Mouse (Mus musculus) left cerebral cortex, postnatal 25 days (tissue): ENCODE data around the gene Tsc22d1. TPM values are rescaled to one million over a fixed set of nuclear protein-coding genes. Genes with fewer than 3 reads are reported as not detected.

Experiments
- DNase-seq, 2 experiments: peaks; one replicate each; pipeline ENCODE4 v3.0.0; 2022; ENCODE audit warnings: low spot score in 2 of 2, mixed read lengths in 1 of 2
- intact Hi-C: fragments of 180-260 bp; cut with DNase I; formaldehyde crosslinking; loops from one replicate; pipeline ENCODE4 v1.15.1; 2025
- total RNA-seq, 2 experiments: library from RNA; stranded (reverse); gene quantifications; 2 replicates each; pipeline ENCODE4 v1.2.3; 2021

The Tsc22d1 gene
- total RNA-seq, 2 experiments from 2014 or later, result 565 to 602 TPM

DNA sequence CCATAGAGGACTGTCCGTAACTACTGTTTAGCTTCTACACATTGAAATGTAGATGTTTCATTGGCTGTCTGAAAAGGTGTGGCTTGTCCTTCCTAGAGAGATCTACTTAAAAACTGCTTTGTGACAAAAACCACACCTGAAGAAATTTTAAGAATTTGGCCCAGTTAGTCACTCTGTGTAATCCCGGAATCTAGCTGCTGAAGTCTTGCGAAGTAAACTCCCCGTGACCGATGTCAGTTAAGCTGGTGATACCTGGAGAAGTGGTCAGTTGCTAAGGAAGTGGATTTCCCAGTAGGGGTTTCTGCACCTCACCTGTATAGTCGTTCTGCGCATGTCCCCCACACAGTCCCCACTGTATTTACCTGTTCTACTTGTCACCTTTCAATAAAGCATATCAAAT lies 92.6 kb downstream of the Tsc22d1 start:
- intact Hi-C loops, result loop anchor here (5.0 kb wide), 3 partner anchors 105 to 270 kb away; no protein-coding TSS in a partner anchor

DNA sequence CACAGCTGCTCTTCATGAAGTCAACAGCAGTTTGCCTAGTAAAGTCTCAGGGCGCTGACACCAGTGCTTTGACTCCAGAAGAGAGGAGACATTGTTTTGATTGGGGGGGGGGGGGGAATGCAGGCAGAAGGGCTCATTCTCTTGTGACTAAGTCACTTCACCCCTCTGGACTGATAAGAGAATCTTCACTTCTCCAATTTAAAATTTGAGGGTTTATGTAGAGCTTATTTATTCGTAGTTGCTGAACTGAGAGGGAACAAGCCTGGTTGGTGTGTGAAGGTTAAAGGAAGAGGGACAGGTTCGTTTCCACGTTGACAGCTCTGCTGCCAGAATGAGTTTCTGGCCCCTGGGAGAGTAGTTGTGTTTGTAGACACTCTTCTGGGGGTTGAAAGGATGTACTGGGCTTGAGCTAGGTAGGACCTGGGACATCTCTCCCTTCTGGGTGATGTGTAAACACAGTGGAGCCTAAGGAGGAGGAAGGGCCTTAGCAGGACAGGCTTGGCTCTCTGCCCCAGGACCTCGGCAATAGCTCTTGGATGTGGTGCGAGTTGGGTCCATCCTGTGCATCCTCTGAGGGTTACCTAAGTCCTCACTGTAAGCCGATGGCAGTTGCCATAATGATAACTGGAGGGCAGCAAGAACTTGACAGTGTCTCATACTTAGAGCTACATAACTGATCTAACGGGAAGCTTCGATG lies 93.2 kb downstream of the Tsc22d1 start:
- intact Hi-C loops, result loop anchor here (5.0 kb wide), 3 partner anchors 104 to 269 kb away; no protein-coding TSS in a partner anchor
- DNase-seq, result no peak

More for the DNA sequence above, 92.6 kb downstream of the Tsc22d1 start:
- DNase-seq, result no peak

DNA sequence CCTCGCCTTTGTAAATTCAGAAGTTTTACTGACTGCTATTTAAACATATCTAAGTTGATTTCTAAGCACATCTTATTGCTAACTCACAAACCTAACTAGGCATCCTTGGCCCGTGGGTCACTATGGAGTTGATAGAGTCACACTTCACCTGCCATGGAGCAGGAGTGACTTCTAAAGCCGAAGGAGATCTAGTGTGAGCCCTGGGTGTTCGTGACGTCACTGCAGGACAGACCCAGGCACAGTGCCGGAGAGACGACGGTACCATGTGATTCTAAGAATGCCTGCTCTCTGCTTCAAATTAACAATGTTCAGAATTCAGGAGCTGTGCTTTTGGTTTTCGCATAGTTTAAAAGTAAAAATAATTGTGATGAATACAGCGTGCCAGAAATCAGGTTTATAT lies 93.9 kb downstream of the Tsc22d1 start:
- DNase-seq, result peak in 1 of 2 experiments; percentile 55
- intact Hi-C loops, result loop anchor here (5.0 kb wide), 3 partner anchors 104 to 269 kb away; no protein-coding TSS in a partner anchor

DNA sequence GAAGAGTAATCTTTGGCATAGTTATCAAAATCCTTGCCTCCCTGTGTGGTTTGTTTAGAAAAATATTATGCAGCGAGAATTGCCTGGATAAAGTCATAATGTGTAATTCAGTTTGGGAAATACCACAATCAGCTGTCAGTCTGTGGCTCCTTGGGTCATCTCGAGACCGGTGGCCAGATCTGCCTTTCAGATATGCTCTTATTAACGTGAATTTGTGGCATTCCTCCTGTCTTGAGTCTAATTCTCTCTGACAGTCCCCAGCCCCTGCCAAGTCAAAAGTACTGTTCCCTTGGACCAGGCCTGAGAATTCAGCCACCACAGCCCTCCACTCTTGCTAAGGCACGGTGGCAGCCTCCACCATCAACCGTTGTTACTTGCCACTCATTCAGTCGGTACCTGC lies 97.2 kb downstream of the Tsc22d1 start:
- DNase-seq, result no peak
- intact Hi-C loops, result no loop called here

DNA sequence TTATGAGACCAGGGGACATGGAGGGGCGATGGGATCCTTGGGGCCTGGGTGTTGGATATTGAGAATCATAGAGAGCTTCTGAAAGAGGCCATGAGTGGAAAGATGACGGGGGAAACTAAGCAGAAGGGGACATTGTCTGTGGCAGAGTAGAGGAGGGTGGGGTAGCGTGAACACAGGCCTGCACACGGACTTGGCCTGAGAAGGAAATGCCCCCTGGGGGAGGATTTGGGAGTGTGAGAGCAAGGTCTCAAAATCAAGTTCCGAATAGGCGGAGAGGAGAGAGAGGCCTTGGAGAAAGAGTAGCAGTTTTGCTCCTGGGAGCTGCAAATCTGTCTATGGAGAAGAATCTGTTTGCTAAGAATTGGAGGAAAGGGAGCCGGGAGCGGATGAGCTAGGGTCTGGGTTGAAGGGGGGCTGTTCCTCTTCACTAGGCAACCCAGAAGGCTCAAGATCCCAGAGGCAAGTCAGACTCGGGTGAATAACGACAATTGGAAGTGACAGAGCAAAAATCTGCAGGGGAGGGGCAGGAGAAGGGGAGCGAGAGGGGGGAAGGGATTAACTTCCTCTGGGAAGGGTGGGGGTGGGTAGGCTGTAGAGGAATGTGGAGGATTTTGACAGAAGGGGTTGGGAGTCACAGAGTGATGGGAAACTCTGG lies 98.8 kb downstream of the Tsc22d1 start:
- intact Hi-C loops, result no loop called here
- no peak for DNase-seq

DNA sequence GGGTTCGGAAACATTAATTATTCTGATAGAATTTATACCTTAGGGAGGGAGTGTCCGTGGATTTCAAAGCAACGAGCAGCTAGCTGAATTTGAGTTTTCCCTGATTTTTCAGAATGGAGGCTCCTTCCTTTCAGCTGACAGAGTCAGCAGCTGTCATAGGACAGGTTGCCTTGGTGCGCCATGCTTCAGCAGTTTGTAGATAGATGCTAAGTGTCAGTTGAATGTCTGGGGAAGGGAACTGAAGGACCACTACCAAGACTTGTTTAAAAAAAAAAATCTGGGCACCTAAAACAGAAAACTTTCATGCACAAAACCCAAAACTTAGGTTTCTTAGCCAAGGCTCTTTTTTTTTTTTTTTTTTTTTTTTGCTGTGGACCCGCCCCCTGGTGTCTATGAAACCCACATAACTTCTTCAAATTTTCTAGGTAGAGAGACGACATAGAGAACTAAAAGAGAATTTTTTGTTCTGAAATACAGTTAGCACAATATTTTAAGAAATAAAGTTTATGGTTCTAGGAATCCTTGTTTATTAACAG lies 99.4 kb downstream of the Tsc22d1 start:
- intact Hi-C loops, result no loop called here
- DNase-seq, result no peak

DNA sequence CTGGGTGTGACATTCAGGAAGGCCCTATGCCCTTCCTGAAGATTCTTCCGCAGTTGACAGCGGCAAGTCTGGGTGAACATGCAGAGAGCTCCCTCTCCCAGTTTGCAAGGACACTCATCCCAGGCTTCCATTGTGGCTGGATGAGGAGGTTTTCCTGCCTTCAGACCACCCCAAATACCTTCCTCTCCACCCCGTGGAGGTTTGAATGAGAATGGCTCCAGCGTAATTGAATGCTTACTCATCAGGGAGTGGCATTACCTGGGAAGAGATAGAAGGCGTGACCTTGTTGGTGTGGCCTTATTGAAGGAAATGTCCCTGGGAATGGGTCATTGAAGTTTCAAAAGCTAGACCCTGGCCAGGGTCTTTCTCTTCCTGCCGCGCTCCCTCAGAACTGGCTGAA lies 100.9 kb downstream of the Tsc22d1 start:
- intact Hi-C loops, result no loop called here
- no peak for DNase-seq

DNA sequence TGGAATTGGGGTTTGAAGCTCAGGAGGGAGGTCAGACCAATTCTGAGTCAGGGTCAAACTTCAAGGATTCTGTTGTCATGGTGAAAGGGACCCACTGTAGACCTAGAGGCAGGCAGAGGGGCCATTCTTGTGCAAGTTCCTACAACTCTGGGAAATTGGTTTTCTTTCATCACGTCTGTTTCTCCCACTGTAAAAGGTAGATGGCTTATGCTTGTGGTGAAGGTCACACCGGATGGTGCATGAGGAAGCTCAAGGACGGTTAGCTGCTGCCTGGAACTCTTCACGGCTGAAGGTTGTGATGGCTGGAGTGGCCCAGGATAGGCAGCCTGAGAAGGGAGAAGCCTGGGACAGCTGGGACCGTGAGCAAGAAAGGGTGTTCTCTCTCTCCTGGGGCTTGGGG lies 103.5 kb downstream of the Tsc22d1 start:
- intact Hi-C loops, result no loop called here
- DNase-seq, result no peak

DNA sequence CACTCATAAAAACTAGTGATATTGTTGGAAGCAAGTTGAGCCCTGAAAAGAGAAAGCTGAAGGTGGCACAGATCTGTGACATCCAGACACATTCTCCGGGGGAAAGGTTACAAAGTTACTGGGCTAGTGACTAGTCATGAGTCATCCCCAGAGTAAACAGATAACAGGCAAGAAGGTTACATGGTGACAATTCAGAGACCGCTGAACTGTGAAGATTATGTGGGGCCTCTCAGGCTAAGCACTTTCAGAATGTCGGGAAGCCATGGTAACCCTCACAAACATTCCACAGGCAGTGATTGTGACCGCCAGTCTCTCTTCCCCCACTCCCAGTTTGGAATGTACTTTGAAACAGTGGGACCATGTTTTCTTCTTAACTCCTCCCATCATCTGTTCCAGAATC lies 105.8 kb downstream of the Tsc22d1 start:
- no peak for DNase-seq
- intact Hi-C loops, result no loop called here

DNA sequence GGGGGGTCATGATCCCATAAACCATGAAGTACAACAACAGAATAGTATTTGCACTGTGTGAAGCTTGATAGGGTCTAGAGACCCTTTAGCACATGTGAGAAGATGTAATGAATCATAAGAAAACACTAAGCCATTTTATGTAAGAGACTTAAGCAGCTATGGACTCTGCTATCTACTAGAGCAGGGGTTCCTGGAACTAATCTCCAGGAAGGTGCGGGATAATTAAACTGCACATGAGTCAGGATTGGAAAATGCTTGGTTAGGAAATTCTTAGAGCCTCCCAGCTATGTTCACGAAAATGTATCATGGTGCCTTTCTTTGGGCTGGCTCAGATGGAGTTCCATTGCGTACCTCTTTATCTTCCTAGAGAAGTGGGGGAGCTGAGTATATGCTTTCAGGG lies 106.5 kb downstream of the Tsc22d1 start:
- no peak for DNase-seq
- intact Hi-C loops, result no loop called here

DNA sequence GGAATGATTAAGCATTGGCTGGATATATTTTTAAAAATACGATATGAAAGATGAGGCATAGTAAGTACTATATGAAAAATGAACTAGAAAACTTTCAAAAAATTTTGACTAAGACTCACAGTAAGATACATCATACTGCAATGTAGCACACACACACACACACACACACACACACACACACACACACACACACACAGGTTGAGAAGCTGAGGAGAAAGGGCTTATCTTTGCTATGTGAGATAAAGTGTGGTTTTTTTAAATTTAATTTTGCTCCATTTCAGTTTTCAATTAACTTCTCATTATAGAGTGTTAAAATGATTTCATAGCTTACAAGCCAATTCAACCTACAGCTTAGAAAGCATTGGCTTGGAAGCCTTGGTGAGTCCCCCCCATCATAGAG lies 108.6 kb downstream of the Tsc22d1 start:
- intact Hi-C loops, result no loop called here

DNA sequence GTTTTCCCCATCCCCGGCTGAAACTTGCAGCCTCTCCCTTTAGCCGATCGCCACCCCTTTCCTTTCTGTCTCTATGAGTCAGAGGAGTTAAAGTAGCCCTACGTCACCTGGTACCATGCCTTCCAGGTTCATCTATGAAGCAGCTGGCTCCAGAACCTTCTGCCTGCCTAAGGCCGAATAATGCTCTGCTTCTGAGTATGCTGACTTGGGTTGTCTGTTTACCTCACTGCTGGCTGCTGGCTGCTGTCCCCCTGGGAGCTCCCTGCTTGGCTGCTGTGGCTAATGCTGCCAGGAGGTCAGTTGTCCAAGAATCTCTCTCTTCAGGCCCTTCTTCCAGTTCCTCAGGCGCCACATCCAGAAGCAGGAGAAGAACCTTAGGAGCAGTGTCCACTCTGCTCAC lies 111.7 kb downstream of the Tsc22d1 start:
- intact Hi-C loops, result no loop called here
- no peak for DNase-seq

More for the DNA sequence above, 108.6 kb downstream of the Tsc22d1 start:
- no peak for DNase-seq

DNA sequence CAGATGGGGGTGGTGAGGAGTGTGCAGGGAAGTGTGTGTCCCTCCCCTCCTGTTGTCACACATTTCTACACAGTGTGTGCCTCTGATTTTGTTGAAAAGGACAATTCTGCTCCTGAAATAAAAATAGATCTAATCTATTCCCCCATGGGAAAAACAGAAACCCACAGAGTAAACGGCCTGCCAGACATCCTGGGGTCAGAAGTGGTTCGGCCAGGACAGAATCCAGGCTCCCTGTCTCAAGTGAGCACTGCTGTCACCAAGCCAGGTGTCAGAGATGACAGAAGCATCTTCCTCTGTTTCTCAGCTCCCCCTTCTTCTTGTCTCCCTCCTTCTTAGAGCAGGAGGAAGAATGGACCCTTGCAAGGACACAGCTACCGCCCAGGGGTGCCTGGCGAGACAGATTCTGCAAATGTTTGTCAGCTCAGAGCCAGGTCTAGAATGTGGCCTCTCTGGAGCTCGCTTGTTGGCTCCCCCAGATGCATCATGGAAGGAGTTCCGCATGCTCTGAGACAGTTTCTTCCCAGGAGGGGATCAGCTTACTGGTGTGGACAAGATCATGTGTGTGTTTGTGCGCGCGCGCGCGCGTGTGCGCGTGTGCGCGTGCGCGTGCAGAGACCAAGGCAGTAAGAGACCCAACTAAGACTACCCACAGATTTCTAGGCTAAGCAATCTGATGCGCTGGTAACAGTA lies 112.4 kb downstream of the Tsc22d1 start:
- intact Hi-C loops, result no loop called here
- no peak for DNase-seq

DNA sequence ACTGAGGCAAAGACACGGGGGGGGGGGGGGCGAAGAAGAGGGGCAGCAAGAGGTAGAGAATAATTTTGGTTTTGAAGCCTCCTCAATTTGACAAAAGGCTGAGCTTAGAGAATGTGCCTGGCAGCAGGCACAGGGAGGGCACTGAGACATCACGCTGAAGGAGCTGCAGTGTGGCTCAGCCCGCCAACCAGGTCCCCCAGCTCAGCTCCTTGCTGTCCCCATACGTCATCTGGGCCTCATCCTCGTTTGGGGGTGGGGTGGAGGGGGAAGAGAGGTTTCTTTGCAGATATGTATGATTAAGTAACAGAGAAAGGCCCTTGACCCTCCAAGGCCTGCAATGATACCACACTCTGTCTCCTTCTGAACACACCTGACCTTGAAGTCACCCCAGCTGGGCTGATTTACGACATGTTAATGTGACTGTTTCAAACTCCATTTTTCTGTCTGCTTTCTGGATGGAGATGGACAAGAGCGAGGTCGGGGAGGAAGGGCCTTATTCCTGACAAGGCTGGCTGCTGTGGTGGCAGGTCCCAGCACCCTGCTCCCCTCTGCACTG lies 113.1 kb downstream of the Tsc22d1 start:
- intact Hi-C loops, result no loop called here
- DNase-seq, result no peak

DNA sequence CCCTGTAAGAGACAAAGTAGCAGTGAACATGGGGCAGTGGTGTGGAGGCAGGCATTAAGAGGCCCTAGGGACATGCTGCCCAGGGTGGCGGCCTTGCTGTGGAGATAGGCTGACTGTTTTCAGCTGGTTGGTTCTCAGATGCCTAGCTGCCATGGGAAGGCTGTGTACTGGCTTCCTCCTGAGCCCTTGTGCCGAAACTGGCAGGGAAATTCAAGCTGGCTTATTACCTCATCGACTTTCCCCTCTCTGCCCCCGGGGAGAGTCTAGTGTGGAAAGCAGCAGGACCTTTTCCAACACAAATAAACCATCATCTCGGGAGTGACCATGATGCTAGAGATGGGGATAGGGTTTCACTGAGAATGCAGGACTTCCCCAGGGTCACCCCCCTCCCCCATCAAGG lies 113.9 kb downstream of the Tsc22d1 start:
- no peak for DNase-seq
- intact Hi-C loops, result no loop called here

DNA sequence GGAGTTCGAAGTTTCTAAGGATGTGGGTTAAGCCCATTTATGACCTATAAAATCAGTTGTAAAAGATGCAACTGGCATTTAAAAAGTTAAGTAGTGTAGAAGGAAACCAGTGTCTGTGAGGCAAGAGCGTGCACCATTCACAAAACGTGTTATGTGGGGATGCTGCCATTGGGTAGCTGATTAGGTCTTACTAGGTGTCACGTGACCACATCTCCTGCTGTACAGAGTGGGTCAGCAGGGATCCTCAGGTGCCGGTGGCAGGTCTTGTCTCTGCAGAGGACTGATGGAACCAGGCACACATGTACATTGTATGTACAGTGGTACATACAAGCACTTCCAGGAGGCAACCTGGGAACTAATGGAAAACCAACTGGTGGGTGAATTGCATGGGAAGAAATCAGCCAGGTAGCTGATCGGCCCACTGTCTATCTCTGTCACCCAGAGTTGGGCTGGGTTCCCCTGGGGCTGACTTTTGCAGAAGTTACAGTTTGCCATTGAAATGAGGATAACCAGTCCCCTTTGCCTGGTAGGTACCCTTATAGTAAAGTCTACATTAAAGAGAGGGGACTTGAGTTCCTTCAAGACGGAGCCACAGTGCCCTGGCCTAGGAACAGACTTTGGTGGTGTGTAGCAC lies 116.4 kb downstream of the Tsc22d1 start:
- intact Hi-C loops, result no loop called here

DNA sequence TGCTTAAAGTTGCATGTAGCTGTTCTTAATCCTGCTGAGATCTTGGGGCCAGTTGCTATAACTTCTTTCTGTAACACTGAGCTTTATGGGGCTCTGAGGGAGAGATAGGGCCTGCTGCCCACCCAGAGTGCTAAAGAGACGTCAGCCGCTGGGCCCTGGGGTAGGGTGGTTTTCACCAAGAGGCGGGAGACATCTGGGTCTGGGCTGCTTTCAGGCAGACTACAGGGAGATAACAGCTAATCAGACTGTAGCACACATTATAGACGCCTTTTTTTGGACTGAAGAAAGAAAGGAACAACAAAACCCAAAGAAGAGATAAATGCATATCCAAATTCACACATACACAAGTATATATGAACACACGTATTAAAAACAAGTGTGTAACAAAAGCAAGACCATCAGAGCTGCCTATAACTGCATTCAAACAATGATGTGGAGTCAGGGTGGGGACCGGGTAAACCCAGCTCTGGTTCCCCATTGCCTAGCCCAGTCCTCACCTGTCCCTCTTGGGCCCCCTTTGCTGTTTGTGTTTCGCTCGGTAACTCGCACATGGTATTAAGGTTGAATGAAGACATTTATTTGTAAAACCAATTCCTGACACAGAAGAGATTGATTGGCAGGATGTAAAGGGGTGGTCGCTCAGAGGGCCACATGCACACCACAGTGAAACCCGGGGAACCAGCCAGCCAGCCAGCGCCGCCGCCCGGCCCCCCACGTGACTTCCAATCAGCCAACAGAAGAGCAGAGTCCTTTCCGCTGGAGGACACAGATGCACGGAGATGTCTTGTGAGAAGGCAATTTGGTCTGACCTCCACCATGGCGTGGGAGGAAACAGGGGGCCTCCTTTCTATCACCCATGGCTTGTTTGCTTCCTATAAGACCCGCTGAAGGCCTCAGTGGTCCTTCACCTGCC lies 117.8 kb downstream of the Tsc22d1 start:
- no peak for DNase-seq

More for the DNA sequence above, 116.4 kb downstream of the Tsc22d1 start:
- DNase-seq, result no peak

DNA sequence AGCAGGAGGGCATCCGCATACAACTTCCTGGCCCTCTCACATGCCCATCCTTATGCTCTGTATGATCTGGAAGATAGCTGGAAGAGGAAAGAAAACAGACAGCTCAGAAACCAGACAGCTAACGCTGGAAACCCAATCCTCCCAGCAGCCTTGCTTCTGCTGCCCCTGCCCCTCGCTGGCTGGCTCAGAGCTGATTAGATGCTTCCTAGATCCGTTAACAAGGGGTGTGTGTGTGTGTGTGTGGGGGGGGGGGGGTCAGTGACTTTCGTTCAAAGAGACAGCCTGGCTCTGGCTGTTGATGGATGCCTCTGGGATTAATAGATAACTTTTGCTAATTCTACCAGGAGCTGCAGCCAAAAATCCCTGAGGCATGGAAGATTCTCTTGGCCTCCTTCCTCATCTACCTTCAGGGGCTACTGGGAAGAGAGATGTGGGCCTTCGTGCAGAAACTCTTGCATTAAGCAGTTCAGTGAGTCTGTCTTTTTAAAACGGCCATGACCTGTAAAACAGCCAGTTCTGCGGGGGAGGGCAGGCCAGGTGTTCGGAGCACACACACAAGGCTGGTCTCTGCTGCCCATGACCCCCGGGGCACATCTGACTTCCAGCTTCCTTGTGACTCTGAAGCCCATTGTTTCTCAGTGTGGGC lies 118.5 kb downstream of the Tsc22d1 start:
- no peak for DNase-seq
- intact Hi-C loops, result no loop called here

More for the DNA sequence above, 117.8 kb downstream of the Tsc22d1 start:
- intact Hi-C loops, result no loop called here
